ENCODE assay signal across 17 mouse cellular contexts in genomic region chr2:119816611-119817010, GRCm38 (mm10). TPM values are rescaled to one million over a fixed set of nuclear protein-coding genes. Genes with fewer than 3 reads are reported as not detected.
DNase-seq lines count a peak whose midpoint lies in the region; ATAC-seq and TF ChIP-seq lines count a peak whose summit lies in the region.
"Had no signal": no experiment of that assay in that cellular context is flagged by ENCODE, and none has a peak within 500 bp of the region (broad histone marks: within the 10 kb centered on the region; RNA-seq: fewer than 3 reads in every experiment).

No protein-coding gene starts in this region.

- no peak for ATAC-seq in stomach, embryonic 16.5 days (ENCODE audit: insufficient read depth, low FRiP score)
- no peak for ATAC-seq in stomach, postnatal 0 days (ENCODE audit: low FRiP score, low TSS enrichment)

- H3K36me3 ChIP-seq in heart, embryonic 10.5 days, result peaks cover 28% of the 10 kb centered on the region
- no peaks in the 10 kb centered on the region for H3K36me3 ChIP-seq in stomach, embryonic 16.5 days (ENCODE audit: control insufficient read depth, insufficient read depth, low read length)
- H3K36me3 ChIP-seq in stomach, postnatal 0 days (ENCODE audit: control insufficient read depth, insufficient read depth, low read length), result peaks cover 7% of the 10 kb centered on the region
- H3K36me3 ChIP-seq: intestine, embryonic 15.5 days had no signal

- peak overlapping the region; percentile 37; the same call in 1 of the 2 replicates for H3K9ac ChIP-seq in stomach, embryonic 16.5 days (ENCODE audit: low read length)
- H3K9ac ChIP-seq in stomach, postnatal 0 days (ENCODE audit: low read length), result no peak overlapping the region
- H3K9ac ChIP-seq: embryonic facial prominence, embryonic 13.5 days; heart, embryonic 13.5 days; intestine, embryonic 15.5 days had no signal

- H3K4me3 ChIP-seq in heart, embryonic 10.5 days, result no peak overlapping the region
- no peak overlapping the region for H3K4me3 ChIP-seq in layer of hippocampus, adult 2 months
- no peak overlapping the region for H3K4me3 ChIP-seq in stomach, embryonic 16.5 days (replicated peaks; ENCODE audit: low read length)
- no peak overlapping the region for H3K4me3 ChIP-seq in stomach, postnatal 0 days (ENCODE audit: low read depth, low read length)
- H3K4me3 ChIP-seq: embryonic facial prominence, embryonic 13.5 days; gastrocnemius, adult 2 months; heart, embryonic 13.5 days; intestine, embryonic 15.5 days had no signal

- no peaks in the 10 kb centered on the region for H3K9me3 ChIP-seq in heart, embryonic 10.5 days
- no peaks in the 10 kb centered on the region for H3K9me3 ChIP-seq in stomach, embryonic 16.5 days (replicated peaks; ENCODE audit: control insufficient read depth, low read length)
- H3K9me3 ChIP-seq in stomach, postnatal 0 days (ENCODE audit: control insufficient read depth, low read length), result no peaks in the 10 kb centered on the region
- H3K9me3 ChIP-seq: embryonic facial prominence, embryonic 13.5 days; heart, embryonic 13.5 days; intestine, embryonic 15.5 days had no signal

- H3K27ac ChIP-seq in heart, embryonic 10.5 days, result peak overlapping the region; percentile 62; the same call in 1 of the 2 replicates
- H3K27ac ChIP-seq in layer of hippocampus, adult 2 months, result peak overlapping the region; percentile 77
- no peak overlapping the region for H3K27ac ChIP-seq in stomach, embryonic 16.5 days (ENCODE audit: low read length)
- no peak overlapping the region for H3K27ac ChIP-seq in stomach, postnatal 0 days (replicated peaks)
- H3K27ac ChIP-seq: embryonic facial prominence, embryonic 13.5 days; gastrocnemius, adult 2 months; heart, embryonic 13.5 days; intestine, embryonic 15.5 days had no signal

- H3K4me1 ChIP-seq in heart, embryonic 10.5 days, result peaks cover 19% of the 10 kb centered on the region
- H3K4me1 ChIP-seq in stomach, embryonic 16.5 days (ENCODE audit: control insufficient read depth, insufficient read depth, low read length), result peaks cover 9% of the 10 kb centered on the region; the same call in 1 of the 2 replicates
- peaks cover 6% of the 10 kb centered on the region; the same call in 1 of the 2 replicates for H3K4me1 ChIP-seq in stomach, postnatal 0 days (replicated peaks; ENCODE audit: control insufficient read depth, insufficient read depth)
- H3K4me1 ChIP-seq: intestine, embryonic 15.5 days had no signal

- no peaks in the 10 kb centered on the region for H3K27me3 ChIP-seq in heart, embryonic 10.5 days (ENCODE audit: insufficient read depth, poor library complexity, severe bottlenecking)
- no peaks in the 10 kb centered on the region for H3K27me3 ChIP-seq in stomach, embryonic 16.5 days (ENCODE audit: control insufficient read depth, insufficient read depth, low read length)
- no peaks in the 10 kb centered on the region for H3K27me3 ChIP-seq in stomach, postnatal 0 days (ENCODE audit: control insufficient read depth, insufficient read depth, low read length)
- H3K27me3 ChIP-seq: embryonic facial prominence, embryonic 13.5 days; heart, embryonic 13.5 days; intestine, embryonic 15.5 days had no signal

- intact Hi-C loops in heart, postnatal 10 days (cut with DNase I), result no loop called here

- DNase-seq in cerebellum, postnatal 10 days, result peak; percentile 55
- no peak for DNase-seq in cerebellum, postnatal 14 days
- no peak for DNase-seq in heart, embryonic 10.5 days (ENCODE audit: low spot score)
- no peak for DNase-seq in heart, postnatal 10 days
- DNase-seq in layer of hippocampus, adult 2 months (ENCODE audit: low spot score in 2 of 2), result no peak
- no peak for DNase-seq in layer of hippocampus, adult 9-11 months
- DNase-seq in stomach, postnatal 0 days (ENCODE audit: low spot score), result no peak
- DNase-seq: heart, postnatal 4 days; kidney, adult 18-20 months had no signal

- WGBS in heart, embryonic 10.5 days, result 93% methylated on average over 13 of the region's 13 CpGs
- 94% methylated on average over 13 of the region's 13 CpGs for WGBS in stomach, embryonic 16.5 days
- WGBS in stomach, postnatal 0 days, result 96% methylated on average over 13 of the region's 13 CpGs

- TF ChIP-seq CTCF in layer of hippocampus, adult 2 months (conservative IDR thresholded peaks at IDR 0.05), result no peak
- no peak for TF ChIP-seq CTCF in stomach, postnatal 0 days (IDR thresholded peaks at IDR 0.05; ENCODE audit: low read depth)

- no peak overlapping the region for H3K4me2 ChIP-seq in stomach, embryonic 16.5 days (ENCODE audit: low read depth, low read length)
- H3K4me2 ChIP-seq in stomach, postnatal 0 days (replicated peaks; ENCODE audit: low read depth), result no peak overlapping the region
- H3K4me2 ChIP-seq: embryonic facial prominence, embryonic 13.5 days; heart, embryonic 13.5 days; intestine, embryonic 15.5 days had no signal

- no peak for TF ChIP-seq EP300 in stomach, postnatal 0 days (optimal IDR thresholded peaks at IDR 0.05)

RNA-seq across cellular contexts. Expression of gene Tyro3, which starts 19.1 kb away (rescaled TPM):
- 8.9 and 11.6 TPM in 2 replicates for polyA plus RNA-seq in heart, embryonic 10.5 days (2016; fragmentation: Nextera tagmentation; extraction: Ambion mirVana)
- total RNA-seq in heart, postnatal 10 days (2021), result 1 to 10 TPM; 5.0 to 6.6 TPM
- 10 to 100 TPM; 75.5 to 80.8 TPM for total RNA-seq in layer of hippocampus, adult 2 months (2021)
- 26.7 and 31.1 TPM in 2 replicates for polyA plus RNA-seq in stomach, embryonic 16.5 days (2015; fragmentation: Nextera tagmentation; extraction: Ambion mirVana)
- polyA plus RNA-seq in stomach, postnatal 0 days (2015; fragmentation: Nextera tagmentation; extraction: Ambion mirVana), result 20.6 and 22.8 TPM in 2 replicates
- total RNA-seq: granulocyte monocyte progenitor cell, adult 5-6 weeks had no signal

RNA-seq across cellular contexts. Expression of gene Rpap1, which starts 29.3 kb away (rescaled TPM):
- polyA plus RNA-seq in heart, embryonic 10.5 days (2016; fragmentation: Nextera tagmentation; extraction: Ambion mirVana), result 31.4 and 32.0 TPM in 2 replicates
- total RNA-seq in heart, postnatal 10 days (2021), result 10 to 100 TPM; 13.7 to 14.4 TPM
- 10 to 100 TPM; 18.6 to 19.6 TPM for total RNA-seq in layer of hippocampus, adult 2 months (2021)
- polyA plus RNA-seq in stomach, embryonic 16.5 days (2015; fragmentation: Nextera tagmentation; extraction: Ambion mirVana), result 26.1 and 26.7 TPM in 2 replicates
- polyA plus RNA-seq in stomach, postnatal 0 days (2015; fragmentation: Nextera tagmentation; extraction: Ambion mirVana), result 10.1 and 10.4 TPM in 2 replicates

RNA-seq across cellular contexts. Expression of gene Ltk, which starts 56.4 kb away (rescaled TPM):
- polyA plus RNA-seq in heart, embryonic 10.5 days (2016; fragmentation: Nextera tagmentation; extraction: Ambion mirVana), result 0.10 and 0.13 TPM in 2 replicates
- total RNA-seq in heart, postnatal 10 days (2021), result under 1 TPM in 1 of 2 experiments, not detected in 1; 0.15 TPM
- 10 to 100 TPM; 13.7 to 14.3 TPM for total RNA-seq in layer of hippocampus, adult 2 months (2021)
- polyA plus RNA-seq in stomach, embryonic 16.5 days (2015; fragmentation: Nextera tagmentation; extraction: Ambion mirVana), result 1.7 and 2.1 TPM in 2 replicates
- polyA plus RNA-seq in stomach, postnatal 0 days (2015; fragmentation: Nextera tagmentation; extraction: Ambion mirVana), result 2.2 and 2.3 TPM in 2 replicates
- total RNA-seq: gastrocnemius, adult 2 months; gastrocnemius, postnatal 25 days; granulocyte monocyte progenitor cell, adult 5-6 weeks; heart, adult 8-10 months had no signal

Comparison
In these comparisons a context has a peak if more than half of its experiments do, and no peak if none do; other contexts are left out.
1. DNase-seq: peak in cerebellum, postnatal 10 days (2 of 2); none in cerebellum, postnatal 14 days (0 of 2), heart, embryonic 10.5 days (single experiment), heart, postnatal 10 days (0 of 2), layer of hippocampus, adult 2 months (0 of 2), layer of hippocampus, adult 9-11 months (single experiment) and stomach, postnatal 0 days (single experiment).
2. H3K27ac ChIP-seq: peak in heart, embryonic 10.5 days (single experiment) and layer of hippocampus, adult 2 months (single experiment); none in stomach, embryonic 16.5 days (single experiment) and stomach, postnatal 0 days (single experiment).